Mouse (Mus musculus): ENCODE measurements around the gene Fezf2.

DNA sequence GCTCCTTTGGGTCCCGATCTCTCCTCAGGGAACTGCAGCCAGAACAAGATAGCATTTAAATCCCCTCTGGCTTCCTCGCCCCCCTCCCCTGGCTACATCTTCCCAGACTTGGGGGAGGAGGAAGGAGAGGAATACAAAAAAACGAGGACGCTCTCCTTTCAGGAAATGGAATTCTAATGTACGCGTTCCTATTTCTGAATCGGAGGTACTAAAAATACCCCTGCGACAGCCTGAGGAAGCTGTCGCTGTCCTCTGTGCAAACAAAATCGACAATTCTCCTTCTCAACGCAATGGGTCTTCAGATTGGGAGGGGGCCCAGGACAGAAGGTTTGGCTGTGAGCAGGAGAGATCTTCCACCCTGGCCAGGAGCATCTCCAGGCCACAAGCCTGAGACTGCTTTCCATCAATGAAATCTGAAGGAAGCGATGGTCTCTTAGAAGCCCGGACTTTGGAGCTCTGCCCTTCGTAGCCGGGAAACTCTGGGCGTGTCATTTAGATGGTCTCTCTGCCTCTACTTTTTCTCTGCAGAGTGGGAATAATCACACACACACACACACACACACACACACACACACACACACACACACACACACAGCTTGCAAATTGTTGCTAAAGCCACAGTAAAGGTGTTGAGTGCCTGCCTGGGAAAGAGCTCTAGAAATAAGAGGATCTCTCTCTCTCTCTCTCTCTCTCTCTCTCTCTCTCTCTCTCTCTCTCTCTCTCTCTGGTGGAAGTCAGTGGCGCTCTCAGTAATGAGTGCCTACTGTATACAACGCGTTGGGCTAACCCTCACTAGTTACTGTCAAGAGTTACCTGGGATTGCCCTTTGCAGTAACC, 7.5 kb downstream of the Fezf2 start:
- TF ChIP-seq CTCF (IDR thresholded peaks at IDR 0.05; ENCODE audit: extremely low read depth, insufficient read depth, low read length) (no peak), POLR2A (IDR thresholded peaks at IDR 0.05; ENCODE audit: extremely low read depth, insufficient read depth, low read length) (no peak)
